Mouse (Mus musculus): ENCODE measurements around the gene Pabpc6.

GRCm38 (mm10) chr17:9637011-9637410 is 32.5 kb downstream of the Pabpc6 start:
- TF ChIP-seq CTCF (IDR thresholded peaks at IDR 0.05; ENCODE audit: low read depth, low read length) = no peak
- no peak for TF ChIP-seq POLR2A (IDR thresholded peaks at IDR 0.05; ENCODE audit: insufficient read depth, low read length)

Data from ES-Bruce4 (cell line).